Mouse (Mus musculus) neural tube, embryonic 13.5 days (tissue): ENCODE measurements around the gene Ly9. TPM values are rescaled to one million over a fixed set of nuclear protein-coding genes. Genes with fewer than 3 reads are reported as not detected.
A peak's percentile ranks its signal among the peaks of the same experiment; 100 is the strongest.

ENCODE experiments used
- ATAC-seq: fragments of 200-750 bp; cut with Nextera tagmentation; 2 replicates; pipeline ENCODE4 v1.8.0; 2017; ENCODE audit warnings: low read depth, mild to moderate bottlenecking, moderate TSS enrichment, moderate library complexity
- H3K27ac ChIP-seq: fragments of 300-500 bp; sonication (generic); replicated peaks from 2 replicates; pipeline ENCODE4 v1.5.1; 2015; ENCODE audit warnings: moderate library complexity, mild to moderate bottlenecking, inconsistent platforms
- H3K27me3 ChIP-seq: fragments of 300-500 bp; sonication (generic); 2 replicates; pipeline ENCODE4 v1.6.1; 2015; ENCODE audit warnings: mild to moderate bottlenecking, inconsistent platforms
- H3K36me3 ChIP-seq: fragments of 300-500 bp; sonication (generic); 2 replicates; pipeline ENCODE4 v1.6.1; 2015; ENCODE audit warnings: mild to moderate bottlenecking, inconsistent platforms
- H3K4me1 ChIP-seq: fragments of 300-500 bp; sonication (generic); replicated peaks from 2 replicates; pipeline ENCODE4 v1.6.1; 2015; ENCODE audit warnings: inconsistent platforms
- H3K4me2 ChIP-seq: fragments of 300-500 bp; sonication (generic); 2 replicates; pipeline ENCODE4 v1.6.1; 2015; ENCODE audit warnings: inconsistent platforms, mild to moderate bottlenecking, moderate library complexity
- H3K4me3 ChIP-seq: fragments of 300-500 bp; sonication (generic); 2 replicates; pipeline ENCODE4 v1.5.1; 2015; ENCODE audit warnings: mild to moderate bottlenecking, inconsistent platforms
- H3K9ac ChIP-seq: fragments of 300-500 bp; sonication (generic); 2 replicates; pipeline ENCODE4 v1.6.1; 2015; ENCODE audit warnings: moderate library complexity, mild to moderate bottlenecking, inconsistent platforms
- H3K9me3 ChIP-seq: fragments of 300-500 bp; sonication (generic); 2 replicates; pipeline ENCODE4 v1.6.1; 2016; ENCODE audit warnings: inconsistent platforms
- WGBS: fragments of 180-500 bp; shearing (Covaris S2); methylation state at CpG from one replicate; pipeline ENCODE4 v1.1.7; 2015; 5-methylcytosine and 5-hydroxymethylcytosine counted together
- polyA plus RNA-seq: library from polyadenylated mRNA; unstranded; fragments of >200 nt; fragmentation: Nextera tagmentation; extraction: Ambion mirVana; gene quantifications from 2 replicates; pipeline ENCODE4 v1.2.1, GENCODE M21; 2015

Gene Ly9
- polyA plus RNA-seq, 1 experiment from 2014 or later, result 0.35 TPM

DNA sequence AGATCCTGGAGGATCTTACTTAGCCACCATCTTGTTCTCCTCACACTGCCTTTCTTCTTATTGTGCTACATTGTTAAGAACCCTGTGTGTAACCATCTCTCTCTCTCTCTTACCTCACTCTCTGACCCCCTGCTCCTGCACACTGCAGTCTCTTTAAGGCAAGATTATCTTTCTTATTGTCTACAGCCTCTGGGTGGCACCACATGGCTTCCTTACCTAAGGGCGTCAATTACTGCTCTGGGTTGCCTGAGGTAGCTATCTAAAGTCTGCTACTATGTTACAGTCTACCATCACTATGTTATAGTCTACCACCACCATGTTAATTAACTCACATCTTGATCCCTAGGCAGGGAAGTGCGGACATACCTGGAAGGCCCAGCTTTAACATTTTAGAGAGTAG lies 38.8 kb downstream of the Ly9 start:
- Histone ChIP-seq H3K9ac (no peak overlapping the region), H3K4me3 (no peak overlapping the region), H3K36me3 (no peaks in the 10 kb centered on the region), H3K27ac (no peak overlapping the region), H3K4me2 (no peak overlapping the region), H3K9me3 (no peaks in the 10 kb centered on the region), H3K4me1 (no peaks in the 10 kb centered on the region), H3K27me3 (no peaks in the 10 kb centered on the region)
- ATAC-seq, result no peak
- WGBS, result 67% methylated on average over 2 of the region's 2 CpGs

DNA sequence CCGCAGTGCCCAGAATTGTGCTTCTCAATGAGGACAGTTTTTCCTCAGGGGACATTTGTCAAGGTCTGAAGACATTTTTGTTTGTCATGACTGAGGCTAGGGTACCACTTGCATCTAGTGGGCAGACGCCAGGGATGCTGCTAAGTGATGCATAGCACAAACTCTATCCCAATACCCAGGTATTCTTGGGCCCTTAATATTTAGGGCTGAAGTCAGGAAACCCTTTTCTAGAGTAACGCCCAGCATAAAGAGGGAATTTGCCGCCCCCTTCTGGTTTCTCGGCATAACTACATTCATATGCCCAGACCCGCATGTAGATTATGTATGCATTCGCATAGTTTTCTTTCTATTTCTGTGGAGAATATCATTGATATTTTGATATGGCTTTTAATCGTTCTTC lies 40.4 kb downstream of the Ly9 start:
- Histone ChIP-seq H3K4me3 (no peak overlapping the region), H3K27ac (no peak overlapping the region), H3K36me3 (no peaks in the 10 kb centered on the region), H3K27me3 (no peaks in the 10 kb centered on the region), H3K4me2 (no peak overlapping the region), H3K4me1 (no peaks in the 10 kb centered on the region), H3K9me3 (no peaks in the 10 kb centered on the region), H3K9ac (no peak overlapping the region)
- WGBS, result 28% methylated on average over 8 of the region's 8 CpGs
- peak; percentile 43; the same call in 1 of the 2 replicates for ATAC-seq

DNA sequence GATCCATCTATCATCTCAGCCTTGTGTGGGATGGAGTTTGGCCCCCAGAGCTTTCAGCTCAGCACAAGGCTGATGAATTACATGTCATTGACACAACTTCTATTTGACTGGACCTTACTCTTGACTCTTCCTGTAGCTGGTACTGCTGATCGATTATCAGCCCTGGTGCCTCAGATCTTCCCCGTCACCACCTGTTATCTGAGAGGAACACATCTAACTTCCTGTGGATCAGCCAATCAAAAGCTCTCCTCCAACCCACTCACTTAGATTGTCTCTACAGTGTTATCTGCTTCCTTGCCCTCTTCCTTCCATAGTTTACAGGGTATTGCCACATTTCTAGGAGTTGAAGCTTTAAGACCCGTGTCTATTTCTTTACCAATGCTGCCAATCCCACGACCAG lies 41.3 kb downstream of the Ly9 start:
- ATAC-seq, result no peak
- Histone ChIP-seq H3K4me2 (no peak overlapping the region), H3K4me3 (no peak overlapping the region), H3K9me3 (no peaks in the 10 kb centered on the region), H3K27ac (no peak overlapping the region), H3K9ac (no peak overlapping the region), H3K4me1 (no peaks in the 10 kb centered on the region), H3K27me3 (no peaks in the 10 kb centered on the region), H3K36me3 (no peaks in the 10 kb centered on the region)
- WGBS, result 84% methylated on average over 4 of the region's 4 CpGs

DNA sequence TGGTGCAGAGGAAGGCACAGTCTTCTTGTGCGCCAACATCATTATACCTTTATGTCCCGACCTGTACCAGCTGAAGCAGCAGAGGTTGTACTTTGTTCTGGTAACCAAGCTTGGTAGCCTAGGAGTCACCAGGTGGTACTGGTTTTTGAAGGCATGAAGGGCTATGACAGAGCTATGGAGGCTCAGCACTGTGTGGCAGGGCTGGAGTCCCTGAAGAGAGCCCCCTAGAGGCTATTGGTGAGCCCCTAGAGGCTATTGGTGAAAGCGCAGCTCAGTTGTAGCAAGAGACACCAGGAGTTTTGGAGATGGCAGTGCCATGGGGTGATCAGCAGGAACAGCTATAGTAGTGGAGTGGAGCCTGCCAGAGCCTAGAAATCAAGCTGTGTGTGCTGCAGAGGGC lies 43.0 kb downstream of the Ly9 start:
- Histone ChIP-seq H3K4me2 (no peak overlapping the region), H3K9me3 (no peaks in the 10 kb centered on the region), H3K9ac (no peak overlapping the region), H3K4me3 (no peak overlapping the region), H3K27me3 (no peaks in the 10 kb centered on the region), H3K4me1 (no peaks in the 10 kb centered on the region), H3K36me3 (no peaks in the 10 kb centered on the region), H3K27ac (no peak overlapping the region)
- no peak for ATAC-seq
- 58% methylated on average over 3 of the region's 3 CpGs for WGBS

DNA sequence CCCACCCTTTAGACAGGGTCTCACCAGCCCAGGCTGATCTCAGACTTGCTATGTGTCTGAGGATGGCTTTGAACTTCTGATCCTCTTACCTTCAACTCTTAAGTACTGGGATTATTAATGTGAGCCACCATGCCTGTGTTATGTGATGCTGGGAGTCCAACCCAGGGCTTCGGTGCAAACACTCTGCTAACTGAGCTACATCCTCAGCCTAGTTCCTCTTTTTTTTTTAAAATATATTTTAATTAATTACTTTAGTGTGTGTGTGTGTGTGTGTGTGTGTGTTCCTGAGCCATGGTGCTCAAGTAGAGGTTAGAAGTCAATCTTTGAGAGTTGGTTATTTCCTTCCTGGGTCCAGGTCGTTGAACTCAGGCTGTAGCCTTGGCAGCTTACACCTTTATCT lies 44.2 kb downstream of the Ly9 start:
- ATAC-seq, result no peak
- no peaks in the 10 kb centered on the region for H3K9me3 ChIP-seq
- H3K36me3 ChIP-seq, result no peaks in the 10 kb centered on the region
- H3K4me1 ChIP-seq, result no peaks in the 10 kb centered on the region
- WGBS, result 92% methylated on average over 2 of the region's 2 CpGs
- H3K4me3 ChIP-seq, result no peak overlapping the region
- H3K27ac ChIP-seq, result no peak overlapping the region
- H3K4me2 ChIP-seq, result no peak overlapping the region
- no peaks in the 10 kb centered on the region for H3K27me3 ChIP-seq
- H3K9ac ChIP-seq, result no peak overlapping the region

DNA sequence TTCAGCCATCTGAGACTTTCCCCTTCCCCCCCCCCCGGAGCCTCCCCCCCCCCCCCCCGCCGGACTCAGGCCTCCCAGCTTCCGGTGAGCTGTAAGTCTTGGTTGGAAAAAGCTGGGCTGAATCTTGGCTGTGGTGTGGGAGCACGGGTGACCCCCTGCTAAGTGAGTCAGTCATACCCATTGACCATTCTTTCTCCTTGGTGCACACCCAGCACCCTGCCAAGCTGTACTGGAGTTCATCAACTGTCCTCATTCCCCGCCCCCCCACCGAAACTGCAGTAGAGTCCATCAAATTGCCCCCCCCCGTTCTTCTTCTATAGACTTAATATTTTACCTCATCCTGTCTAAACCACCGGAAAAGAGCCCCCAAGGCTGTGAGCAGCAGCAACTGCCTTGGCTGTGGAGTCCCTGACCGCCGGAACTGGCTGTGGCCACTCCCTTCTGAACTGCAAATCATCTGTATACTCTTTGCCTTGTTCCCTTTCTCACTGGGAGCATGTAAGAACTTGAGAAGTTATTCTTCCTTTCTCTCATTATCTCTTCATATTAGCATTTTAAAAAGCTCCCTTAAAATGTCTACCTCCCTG lies 45.5 kb downstream of the Ly9 start:
- H3K9me3 ChIP-seq, result no peaks in the 10 kb centered on the region
- no peak for ATAC-seq
- no peak overlapping the region for H3K4me3 ChIP-seq
- H3K27ac ChIP-seq, result no peak overlapping the region
- no peaks in the 10 kb centered on the region for H3K27me3 ChIP-seq
- no peak overlapping the region for H3K4me2 ChIP-seq
- no peaks in the 10 kb centered on the region for H3K36me3 ChIP-seq
- H3K4me1 ChIP-seq, result no peaks in the 10 kb centered on the region
- whole genome bisulfite sequencing, result 84% methylated on average over 9 of the region's 11 CpGs
- H3K9ac ChIP-seq, result no peak overlapping the region

DNA sequence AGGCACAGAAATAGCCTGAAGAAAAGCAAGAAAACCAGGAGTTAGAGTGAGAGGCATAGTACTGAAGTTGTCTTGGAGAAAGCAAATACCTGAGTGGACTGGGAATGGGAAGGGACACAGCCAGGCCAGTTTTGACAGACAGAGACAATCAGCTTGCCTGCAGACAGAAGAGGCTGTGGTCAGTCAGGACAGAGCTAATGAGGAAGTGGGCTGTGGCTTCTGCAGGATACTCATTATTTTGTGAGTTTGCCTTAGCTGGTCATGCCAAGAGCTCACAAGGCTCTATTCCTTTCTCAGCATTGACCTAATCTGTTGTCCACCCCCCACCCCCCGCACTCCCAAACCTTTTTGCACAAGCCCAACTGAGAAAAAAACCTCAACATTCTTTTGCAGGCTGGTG lies 46.0 kb downstream of the Ly9 start:
- WGBS, result 100% methylated on average over 1 of the region's 1 CpGs
- Histone ChIP-seq H3K27me3 (no peaks in the 10 kb centered on the region), H3K4me1 (no peaks in the 10 kb centered on the region), H3K36me3 (no peaks in the 10 kb centered on the region), H3K4me2 (no peak overlapping the region), H3K9me3 (no peaks in the 10 kb centered on the region), H3K27ac (no peak overlapping the region), H3K4me3 (no peak overlapping the region), H3K9ac (no peak overlapping the region)
- no peak for ATAC-seq

DNA sequence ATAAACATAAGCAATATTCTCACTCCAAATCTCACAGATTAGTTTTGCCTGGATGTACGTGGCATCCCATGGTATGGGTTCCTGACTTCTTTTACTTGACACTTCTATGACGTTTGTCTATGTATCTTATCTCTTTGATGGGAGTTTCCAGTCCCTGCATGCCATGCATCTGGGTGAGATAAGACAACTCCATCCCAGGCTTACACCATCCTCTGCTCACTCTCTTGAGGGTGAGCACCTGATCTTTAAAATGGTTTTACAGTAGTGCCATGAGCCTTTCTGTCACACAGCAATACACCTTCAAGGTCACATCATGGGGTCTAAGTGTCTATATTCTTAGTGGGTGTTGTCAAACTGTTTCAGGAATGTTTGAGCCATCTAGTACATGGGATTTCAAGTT lies 46.9 kb downstream of the Ly9 start:
- Histone ChIP-seq H3K36me3 (no peaks in the 10 kb centered on the region), H3K27ac (no peak overlapping the region), H3K9ac (no peak overlapping the region), H3K27me3 (no peaks in the 10 kb centered on the region), H3K4me2 (no peak overlapping the region), H3K4me3 (no peak overlapping the region), H3K4me1 (no peaks in the 10 kb centered on the region), H3K9me3 (no peaks in the 10 kb centered on the region)
- no peak for ATAC-seq
- WGBS, result 81% methylated on average over 2 of the region's 2 CpGs

DNA sequence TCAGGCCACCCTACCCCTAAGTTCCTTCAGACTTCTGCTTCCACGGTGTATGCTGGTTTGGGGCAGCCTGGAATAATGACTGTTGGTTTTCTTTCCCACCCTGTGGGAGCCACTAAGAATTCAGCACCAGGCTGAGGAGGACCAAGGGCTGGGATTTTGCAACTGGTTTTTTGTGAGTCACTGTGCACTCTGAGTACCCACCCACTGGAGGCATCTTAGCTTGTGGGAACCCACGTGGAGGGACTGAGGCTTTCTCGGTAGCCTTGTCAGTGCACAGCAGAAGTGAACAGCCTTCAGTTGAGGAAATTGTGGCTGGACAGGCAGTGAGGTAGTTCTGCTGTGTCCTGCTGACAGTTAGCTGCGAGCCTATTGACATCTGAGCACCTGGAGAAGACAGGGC lies 48.3 kb downstream of the Ly9 start, which contains the start of gene Cd244a:
Gene Cd244a, plus strand, starts transcription at position 296 of the 400 bp plus-strand sequence.
- no peaks in the 10 kb centered on the region for H3K36me3 ChIP-seq
- H3K4me1 ChIP-seq, result no peaks in the 10 kb centered on the region
- ATAC-seq, result no peak
- no peak within 1 kb of the TSS for H3K4me2 ChIP-seq
- H3K9me3 ChIP-seq, result no peaks in the 10 kb centered on the region
- 78% methylated on average over 4 of the region's 4 CpGs for WGBS
- H3K27ac ChIP-seq, result no peak within 1 kb of the TSS
- no peaks in the 10 kb centered on the region for H3K27me3 ChIP-seq
- H3K9ac ChIP-seq, result no peak within 1 kb of the TSS
- H3K4me3 ChIP-seq, result no peak within 1 kb of the TSS

DNA sequence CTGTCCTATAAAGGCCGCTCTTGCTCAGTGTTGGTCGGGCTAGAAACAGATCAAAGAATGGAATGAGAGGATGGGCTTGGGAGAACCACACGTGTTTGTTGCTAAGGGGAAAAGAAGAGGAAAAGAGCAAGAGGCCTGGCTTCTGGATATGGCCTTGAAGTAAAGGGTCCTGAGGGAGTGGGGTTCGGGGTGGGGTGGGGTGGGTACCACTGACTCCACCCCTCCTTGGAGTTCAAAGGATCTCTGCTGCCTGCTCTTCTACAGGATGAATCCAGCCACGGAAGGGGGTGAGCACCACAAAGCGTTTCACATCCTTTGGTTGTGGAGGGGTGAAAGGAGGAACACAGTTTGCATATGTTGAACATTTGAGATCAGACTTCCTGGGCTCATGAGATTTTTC lies 48.8 kb downstream of the Ly9 start:
- WGBS, result 68% methylated on average over 6 of the region's 6 CpGs
- H3K27ac ChIP-seq, result no peak overlapping the region
- no peak overlapping the region for H3K9ac ChIP-seq
- no peaks in the 10 kb centered on the region for H3K4me1 ChIP-seq
- H3K27me3 ChIP-seq, result no peaks in the 10 kb centered on the region
- no peak overlapping the region for H3K4me2 ChIP-seq
- H3K4me3 ChIP-seq, result no peak overlapping the region
- H3K36me3 ChIP-seq, result no peaks in the 10 kb centered on the region
- ATAC-seq, result no peak
- H3K9me3 ChIP-seq, result no peaks in the 10 kb centered on the region

DNA sequence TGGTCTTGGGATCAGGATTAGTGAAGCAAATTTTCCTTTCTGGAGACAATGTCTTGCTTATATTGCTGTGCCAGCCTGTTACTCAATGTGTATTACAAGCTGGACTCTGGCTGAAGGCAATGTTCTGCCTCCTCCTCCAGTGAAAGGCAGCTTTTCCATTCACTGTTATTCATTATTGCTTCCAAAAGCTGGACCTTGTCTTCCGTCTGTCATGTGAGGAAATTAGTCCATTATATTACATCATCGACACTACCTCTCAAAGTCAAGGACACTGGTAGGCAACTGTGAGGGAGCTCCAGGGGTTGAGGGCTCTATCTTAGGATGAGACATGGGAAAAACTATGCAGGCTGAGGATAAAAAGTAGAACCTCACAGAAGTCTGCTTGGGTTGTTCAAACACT lies 50.8 kb downstream of the Ly9 start:
- Histone ChIP-seq H3K9ac (no peak overlapping the region), H3K27me3 (no peaks in the 10 kb centered on the region), H3K27ac (no peak overlapping the region), H3K36me3 (no peaks in the 10 kb centered on the region), H3K4me1 (no peaks in the 10 kb centered on the region), H3K4me2 (no peak overlapping the region), H3K4me3 (no peak overlapping the region), H3K9me3 (no peaks in the 10 kb centered on the region)
- 92% methylated on average over 2 of the region's 2 CpGs for WGBS
- no peak for ATAC-seq

DNA sequence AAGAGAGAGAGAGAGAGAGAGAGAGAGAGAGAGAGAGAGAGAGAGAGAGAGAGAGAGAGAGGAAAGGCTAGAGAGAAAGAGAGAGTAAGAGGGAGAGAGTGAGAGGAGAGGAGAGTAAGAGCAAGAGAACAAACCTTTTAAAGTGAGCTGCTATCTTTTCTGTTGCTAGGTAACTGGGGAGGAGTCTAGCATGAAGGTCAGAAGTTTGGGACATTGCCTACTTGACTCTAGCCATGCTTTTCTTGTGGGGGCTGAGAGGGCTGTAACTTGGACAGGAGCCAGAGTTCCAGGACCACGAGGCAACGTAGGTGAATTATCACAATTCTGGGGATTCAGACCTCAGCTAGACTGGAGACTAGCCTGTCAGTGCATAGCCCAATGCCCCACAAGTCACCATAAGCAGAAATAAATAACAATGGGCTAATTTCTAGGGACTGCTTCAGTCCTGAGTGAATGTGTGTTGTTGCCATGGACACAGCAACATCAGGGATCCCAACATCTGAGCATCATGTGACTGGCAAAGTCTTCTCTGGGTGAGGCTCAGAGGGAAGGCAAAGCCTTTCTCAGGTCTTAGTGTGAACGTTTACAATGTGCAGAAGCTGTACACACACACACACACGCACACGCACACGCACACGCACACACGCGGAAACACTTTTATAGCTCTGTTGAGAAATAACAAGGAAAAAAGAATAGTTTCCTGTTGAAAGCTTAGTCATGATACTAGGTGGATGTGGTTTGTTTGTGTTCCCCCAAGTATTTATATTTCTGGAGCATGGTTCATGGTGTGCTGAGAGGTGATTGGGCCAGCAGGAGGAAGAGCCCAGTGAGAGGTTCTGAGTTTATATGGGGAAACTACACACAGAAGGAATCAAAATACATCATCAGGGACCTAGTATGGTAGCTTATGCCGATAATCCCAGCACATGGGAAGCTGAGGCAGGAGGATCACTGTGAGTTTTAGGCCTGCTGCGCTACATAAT lies 53.6 kb downstream of the Ly9 start:
- Histone ChIP-seq H3K4me1 (no peaks in the 10 kb centered on the region), H3K27ac (no peak overlapping the region), H3K36me3 (no peaks in the 10 kb centered on the region), H3K4me3 (no peak overlapping the region), H3K27me3 (no peaks in the 10 kb centered on the region), H3K9me3 (no peaks in the 10 kb centered on the region), H3K9ac (no peak overlapping the region), H3K4me2 (no peak overlapping the region)
- 83% methylated on average over 11 of the region's 11 CpGs for WGBS
- no peak for ATAC-seq
